In genomic region chr17:46750580-46750979, GRCm38 (mm10) we compare ENCODE assay signal across 10 mouse cellular contexts. TPM values are rescaled to one million over a fixed set of nuclear protein-coding genes. Genes with fewer than 3 reads are reported as not detected.
DNase-seq lines count a peak whose midpoint lies in the region; ATAC-seq and TF ChIP-seq lines count a peak whose summit lies in the region.
"Had no signal": no experiment of that assay in that cellular context is flagged by ENCODE, and none has a peak within 500 bp of the region (broad histone marks: within the 10 kb centered on the region; RNA-seq: fewer than 3 reads in every experiment).

No protein-coding gene starts in this region.

- H3K4me2 ChIP-seq in embryonic facial prominence, embryonic 14.5 days (ENCODE audit: low read depth, low read length): peak overlapping the region; percentile 80
- H3K4me2 ChIP-seq in limb, embryonic 11.5 days (ENCODE audit: low read depth, severe bottlenecking): peak overlapping the region; percentile 68
- H3K4me2 ChIP-seq in neural tube, embryonic 13.5 days: peak overlapping the region; percentile 82

- H3K4me1 ChIP-seq in liver, adult 2 months (ENCODE audit: control insufficient read depth, insufficient read depth, low read length): peaks cover 7% of the 10 kb centered on the region
- peaks cover 9% of the 10 kb centered on the region; the same call in 1 of the 2 replicates for H3K4me1 ChIP-seq in embryonic facial prominence, embryonic 14.5 days (ENCODE audit: control insufficient read depth, insufficient read depth, low read length)
- peaks cover 4% of the 10 kb centered on the region for H3K4me1 ChIP-seq in limb, embryonic 11.5 days (ENCODE audit: control insufficient read depth, insufficient read depth, low read length)
- H3K4me1 ChIP-seq in neural tube, embryonic 13.5 days (replicated peaks): peaks cover 27% of the 10 kb centered on the region

- H3K4me3 ChIP-seq in liver, adult 2 months (ENCODE audit: insufficient read depth, low read depth, low read length): no peak overlapping the region
- peak overlapping the region; percentile 74 for H3K4me3 ChIP-seq in embryonic facial prominence, embryonic 14.5 days (ENCODE audit: low read depth, low read length)
- no peak overlapping the region for H3K4me3 ChIP-seq in limb, embryonic 11.5 days (ENCODE audit: low read depth, low read length)
- H3K4me3 ChIP-seq in neural tube, embryonic 13.5 days: peak overlapping the region; percentile 76

- H3K27me3 ChIP-seq in liver, adult 2 months (ENCODE audit: control insufficient read depth, insufficient read depth, low read length): no peaks in the 10 kb centered on the region
- H3K27me3 ChIP-seq in embryonic facial prominence, embryonic 14.5 days (replicated peaks; ENCODE audit: control insufficient read depth, insufficient read depth, low read length): no peaks in the 10 kb centered on the region
- H3K27me3 ChIP-seq in limb, embryonic 11.5 days (ENCODE audit: control insufficient read depth, insufficient read depth, low read length): no peaks in the 10 kb centered on the region
- H3K27me3 ChIP-seq in neural tube, embryonic 13.5 days: no peaks in the 10 kb centered on the region

- no peak for TF ChIP-seq POLR2A in liver, adult 2 months (IDR thresholded peaks at IDR 0.05; ENCODE audit: extremely low read depth, insufficient read depth, low read length)

- H3K9me3 ChIP-seq in embryonic facial prominence, embryonic 14.5 days (ENCODE audit: control insufficient read depth, low read length): no peaks in the 10 kb centered on the region
- H3K9me3 ChIP-seq in limb, embryonic 11.5 days (ENCODE audit: control insufficient read depth, low read length): no peaks in the 10 kb centered on the region; the same call in 1 of the 2 replicates
- no peaks in the 10 kb centered on the region for H3K9me3 ChIP-seq in neural tube, embryonic 13.5 days

- H3K36me3 ChIP-seq in liver, adult 2 months (ENCODE audit: control insufficient read depth, insufficient read depth, low read length): peaks cover 5% of the 10 kb centered on the region; the same call in 1 of the 2 replicates
- peaks cover 9% of the 10 kb centered on the region; the same call in 1 of the 2 replicates for H3K36me3 ChIP-seq in embryonic facial prominence, embryonic 14.5 days (ENCODE audit: control insufficient read depth, insufficient read depth, low read length)
- H3K36me3 ChIP-seq in limb, embryonic 11.5 days (ENCODE audit: control insufficient read depth, insufficient read depth, low read length): peaks cover under 1% of the 10 kb centered on the region; the same call in 1 of the 2 replicates
- peaks cover 20% of the 10 kb centered on the region for H3K36me3 ChIP-seq in neural tube, embryonic 13.5 days

- peak overlapping the region; percentile 37 for H3K9ac ChIP-seq in liver, adult 2 months (ENCODE audit: low read depth, low read length)
- H3K9ac ChIP-seq in embryonic facial prominence, embryonic 14.5 days (ENCODE audit: low read depth, low read length): peak overlapping the region; percentile 78
- no peak overlapping the region; the same call in 1 of the 2 replicates for H3K9ac ChIP-seq in limb, embryonic 11.5 days (ENCODE audit: low read length)
- peak overlapping the region; percentile 85 for H3K9ac ChIP-seq in neural tube, embryonic 13.5 days

- no peak for DNase-seq in liver, adult 2 months (ENCODE audit: extremely low read depth, low read depth, low spot score)
- DNase-seq in liver: no peak
- no peak for DNase-seq in embryonic facial prominence, embryonic 14.5 days (ENCODE audit: low spot score)
- no peak for DNase-seq in limb, embryonic 11.5 days (ENCODE audit: low spot score)
- DNase-seq in embryo, embryonic 10.5 days (ENCODE audit: low spot score): no peak
- no peak for DNase-seq in frontal cortex, postnatal 25 days (ENCODE audit: low spot score in 2 of 2)
- DNase-seq in thymus, postnatal 10 days (ENCODE audit: low spot score in 2 of 2): no peak
- DNase-seq: retina, postnatal 1 day had no signal

- peak overlapping the region; percentile 36 for H3K27ac ChIP-seq in liver, adult 2 months (replicated peaks; ENCODE audit: insufficient read depth, low read depth, low read length)
- H3K27ac ChIP-seq in embryonic facial prominence, embryonic 14.5 days (replicated peaks; ENCODE audit: low read depth, low read length): peak overlapping the region; percentile 77; the same call in 1 of the 2 replicates
- no peak overlapping the region for H3K27ac ChIP-seq in limb, embryonic 11.5 days (replicated peaks; ENCODE audit: low read depth, low read length)
- H3K27ac ChIP-seq in neural tube, embryonic 13.5 days (replicated peaks): peak overlapping the region; percentile 91

- peaks cover 11% of the 10 kb centered on the region; the same call in 1 of the 2 replicates for H3K79me2 ChIP-seq in liver, adult 2 months (ENCODE audit: control insufficient read depth, insufficient read depth, low read length)

- TF ChIP-seq CTCF in liver, adult 2 months (IDR thresholded peaks at IDR 0.05; ENCODE audit: low read depth, low read length): no peak

- 88% methylated on average over 4 of the region's 4 CpGs for WGBS in liver, adult 2 months
- WGBS in embryonic facial prominence, embryonic 14.5 days: 92% methylated on average over 4 of the region's 4 CpGs
- 96% methylated on average over 4 of the region's 4 CpGs for WGBS in limb, embryonic 11.5 days
- 80% methylated on average over 4 of the region's 4 CpGs for WGBS in neural tube, embryonic 13.5 days

- no peak for ATAC-seq in embryonic facial prominence, embryonic 14.5 days (ENCODE audit: low read depth)
- ATAC-seq in limb, embryonic 11.5 days (ENCODE audit: insufficient number of reproducible peaks, low FRiP score, low TSS enrichment, low read depth): no peak
- ATAC-seq in neural tube, embryonic 13.5 days (ENCODE audit: low read depth): no peak

RNA-seq across cellular contexts. Expression of gene Cnpy3, which starts 1.4 kb away (rescaled TPM):
- 28.5 and 28.6 TPM in 2 replicates for total RNA-seq in liver, adult 2 months (2014; rRNA removed)
- polyA plus RNA-seq in liver, adult 2 months (2012; rRNA removed): 38.3 and 40.7 TPM in 2 replicates
- 62.6 and 68.5 TPM in 2 replicates for polyA plus RNA-seq in embryonic facial prominence, embryonic 14.5 days (2014; fragmentation: Nextera tagmentation; extraction: Ambion mirVana)
- polyA plus RNA-seq in limb, embryonic 11.5 days (2014; fragmentation: Nextera tagmentation; extraction: Ambion mirVana): 49.1 and 52.4 TPM in 2 replicates
- 60.9 and 63.4 TPM in 2 replicates for polyA plus RNA-seq in neural tube, embryonic 13.5 days (2015; fragmentation: Nextera tagmentation; extraction: Ambion mirVana)

RNA-seq across cellular contexts. Expression of gene Ptcra, which starts 12.9 kb away (rescaled TPM):
- not detected in 2 replicates for total RNA-seq in liver, adult 2 months (2014; rRNA removed)
- polyA plus RNA-seq in liver, adult 2 months (2012; rRNA removed): 0.06 TPM in 1 of 2 replicates, not detected in the other
- 0.21 and 0.31 TPM in 2 replicates for polyA plus RNA-seq in embryonic facial prominence, embryonic 14.5 days (2014; fragmentation: Nextera tagmentation; extraction: Ambion mirVana)
- polyA plus RNA-seq in limb, embryonic 11.5 days (2014; fragmentation: Nextera tagmentation; extraction: Ambion mirVana): 0.48 and 0.91 TPM in 2 replicates
- polyA plus RNA-seq in neural tube, embryonic 13.5 days (2015; fragmentation: Nextera tagmentation; extraction: Ambion mirVana): 0.39 TPM in 1 of 2 replicates, not detected in the other
- polyA plus RNA-seq: large intestine, adult 2 months had no signal

RNA-seq across cellular contexts. Expression of gene Gnmt, which starts 21.6 kb away (rescaled TPM):
- total RNA-seq in liver, adult 2 months (2014; rRNA removed): 3,482 and 4,252 TPM in 2 replicates
- polyA plus RNA-seq in liver, adult 2 months (2012; rRNA removed): 4,950 and 5,107 TPM in 2 replicates
- 1.2 and 1.6 TPM in 2 replicates for polyA plus RNA-seq in embryonic facial prominence, embryonic 14.5 days (2014; fragmentation: Nextera tagmentation; extraction: Ambion mirVana)
- polyA plus RNA-seq in limb, embryonic 11.5 days (2014; fragmentation: Nextera tagmentation; extraction: Ambion mirVana): 0.35 TPM in 1 of 2 replicates, not detected in the other
- polyA plus RNA-seq in neural tube, embryonic 13.5 days (2015; fragmentation: Nextera tagmentation; extraction: Ambion mirVana): 1.1 and 1.8 TPM in 2 replicates

RNA-seq across cellular contexts. Expression of gene 2310039H08Rik, which starts 21.9 kb away (rescaled TPM):
- total RNA-seq in liver, adult 2 months (2014; rRNA removed): 97.6 and 124 TPM in 2 replicates
- polyA plus RNA-seq in liver, adult 2 months (2012; rRNA removed): 167 and 185 TPM in 2 replicates
- polyA plus RNA-seq in embryonic facial prominence, embryonic 14.5 days (2014; fragmentation: Nextera tagmentation; extraction: Ambion mirVana): 86.2 and 92.3 TPM in 2 replicates
- polyA plus RNA-seq in limb, embryonic 11.5 days (2014; fragmentation: Nextera tagmentation; extraction: Ambion mirVana): 41.8 and 43.4 TPM in 2 replicates
- polyA plus RNA-seq in neural tube, embryonic 13.5 days (2015; fragmentation: Nextera tagmentation; extraction: Ambion mirVana): 47.3 and 56.2 TPM in 2 replicates

RNA-seq across cellular contexts. Expression of gene Rpl7l1, which starts 31.9 kb away (rescaled TPM):
- total RNA-seq in liver, adult 2 months (2014; rRNA removed): 41.2 and 43.6 TPM in 2 replicates
- polyA plus RNA-seq in liver, adult 2 months (2012; rRNA removed): 21.6 and 24.6 TPM in 2 replicates
- polyA plus RNA-seq in embryonic facial prominence, embryonic 14.5 days (2014; fragmentation: Nextera tagmentation; extraction: Ambion mirVana): 124 and 126 TPM in 2 replicates
- polyA plus RNA-seq in limb, embryonic 11.5 days (2014; fragmentation: Nextera tagmentation; extraction: Ambion mirVana): 195 and 196 TPM in 2 replicates
- polyA plus RNA-seq in neural tube, embryonic 13.5 days (2015; fragmentation: Nextera tagmentation; extraction: Ambion mirVana): 93.4 and 108 TPM in 2 replicates

Comparison
In these comparisons a context has a peak if more than half of its experiments do, and no peak if none do; other contexts are left out.
1. H3K4me3 ChIP-seq: peak in embryonic facial prominence, embryonic 14.5 days (single experiment) and neural tube, embryonic 13.5 days (single experiment); none in liver, adult 2 months (single experiment) and limb, embryonic 11.5 days (single experiment).
2. RNA of gene Gnmt, which starts 21.6 kb away (polyA plus RNA-seq): 4,950 to 5,107 TPM in liver, adult 2 months; 1.1 to 1.8 TPM in neural tube, embryonic 13.5 days, 1.2 to 1.6 TPM in embryonic facial prominence, embryonic 14.5 days and 0.35 TPM in limb, embryonic 11.5 days; every median in the first group is over 1,000 times any median in the second.
3. Peak in every context shown above with its lines, with median percentiles within 50 percentile points of each other: H3K4me2 ChIP-seq.